Mouse (Mus musculus) lung, postnatal 0 days (tissue): Measurements from ENCODE around the gene Sec61a2.

Experiments used
- CTCF ChIP-seq: IDR thresholded peaks from 2 replicates; pipeline ENCODE4 v1.5.1; 2016; ENCODE audit warnings: antibody characterized with exemption, mild to moderate bottlenecking
- EP300 ChIP-seq: IDR thresholded peaks from 2 replicates; pipeline ENCODE4 v1.6.1; 2016; ENCODE audit warnings: antibody characterized with exemption, mild to moderate bottlenecking, control low read depth

DNA sequence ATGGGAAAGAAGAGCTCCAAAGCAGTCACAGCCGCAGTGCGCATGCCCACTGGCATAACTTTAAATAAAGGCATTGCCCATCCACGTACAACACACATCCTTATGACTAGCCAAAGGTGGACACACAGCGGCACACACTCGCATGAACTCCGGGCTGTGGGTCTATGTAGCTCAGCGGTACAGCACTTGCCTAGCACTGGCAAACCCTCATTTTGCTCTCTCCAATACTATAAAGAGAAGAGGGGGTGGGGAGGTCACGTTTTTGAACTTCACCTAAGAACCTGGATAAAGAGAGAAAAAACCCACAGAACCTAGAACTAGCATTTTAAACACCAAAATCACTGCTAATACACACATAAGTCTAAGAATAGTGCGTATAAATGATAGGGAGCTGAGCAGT lies 45.7 kb upstream of the Sec61a2 start:
- TF ChIP-seq CTCF (no peak), EP300 (no peak)
